Mouse (Mus musculus): ENCODE results near the gene Adipor2.
"Not testable (repeated sequence)": the region's sequence is repeated elsewhere in the genome, so short reads cannot be mapped to it uniquely, and the experiment has no call there.

Adipor2 gene

DNA sequence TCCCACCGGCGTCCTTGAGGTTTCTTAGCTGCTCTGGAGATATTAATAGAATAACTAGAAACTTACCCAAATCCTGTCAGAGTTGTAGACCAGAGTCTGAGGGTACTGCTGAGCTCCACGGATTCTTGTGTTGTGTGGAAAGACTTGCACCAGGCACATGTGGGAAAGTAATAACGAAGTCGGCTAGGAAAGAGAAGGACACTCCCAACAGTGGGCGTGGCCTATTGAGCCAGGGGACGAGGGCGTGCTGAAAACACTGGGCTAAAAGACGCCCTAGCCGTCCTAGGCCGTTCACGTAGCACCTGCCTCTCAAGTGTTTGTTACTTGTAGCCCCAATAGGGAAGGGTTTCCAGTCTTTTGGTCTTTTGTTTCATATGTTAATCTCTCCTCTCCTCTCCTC lies at the start of gene Adipor2:
Gene Adipor2 (minus strand): TSS at position 351 of the 400 bp plus-strand sequence.
- DNase-seq (ENCODE audit: low read depth): peak; percentile 74

DNA sequence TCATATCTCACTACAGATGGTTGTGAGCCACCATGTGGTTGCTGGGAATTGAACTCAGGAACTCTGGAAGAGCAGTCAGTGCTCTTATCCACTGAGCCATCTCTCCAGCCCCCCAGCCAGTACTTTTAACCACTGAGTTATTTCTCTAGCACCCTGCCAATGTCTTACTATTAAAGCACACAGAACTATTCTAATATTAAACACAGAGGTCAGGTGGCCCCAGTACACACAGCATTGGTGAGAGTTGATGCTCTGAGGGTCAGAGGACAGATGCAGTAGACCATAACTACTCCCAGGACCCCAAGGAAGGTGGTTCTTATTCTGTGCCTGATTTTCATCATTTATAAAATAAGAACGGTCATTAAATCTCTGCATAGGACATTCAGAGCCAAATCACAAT lies 48.7 kb upstream of the Adipor2 start:
- DNase-seq (ENCODE audit: low read depth): no peak

DNA sequence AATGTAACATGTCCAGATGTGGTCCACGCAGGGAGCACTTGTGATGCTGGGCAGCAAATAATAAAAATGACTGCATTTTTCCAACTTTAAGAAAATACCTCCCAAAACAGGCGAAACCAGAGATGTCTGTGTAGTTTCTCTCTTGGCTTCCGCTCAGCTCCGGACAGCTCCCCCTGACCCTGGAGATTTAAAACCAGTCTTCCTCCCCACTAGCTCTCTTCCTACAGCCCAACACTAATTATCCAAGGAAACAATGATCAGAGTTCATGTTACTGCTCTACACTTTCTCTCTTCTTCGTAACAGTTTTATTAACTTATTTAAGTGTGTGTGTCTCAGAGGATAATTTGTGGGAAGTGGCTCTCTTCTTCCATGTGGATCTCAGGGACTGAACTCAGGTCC lies 42.9 kb upstream of the Adipor2 start:
- DNase-seq (ENCODE audit: low read depth): no peak

DNA sequence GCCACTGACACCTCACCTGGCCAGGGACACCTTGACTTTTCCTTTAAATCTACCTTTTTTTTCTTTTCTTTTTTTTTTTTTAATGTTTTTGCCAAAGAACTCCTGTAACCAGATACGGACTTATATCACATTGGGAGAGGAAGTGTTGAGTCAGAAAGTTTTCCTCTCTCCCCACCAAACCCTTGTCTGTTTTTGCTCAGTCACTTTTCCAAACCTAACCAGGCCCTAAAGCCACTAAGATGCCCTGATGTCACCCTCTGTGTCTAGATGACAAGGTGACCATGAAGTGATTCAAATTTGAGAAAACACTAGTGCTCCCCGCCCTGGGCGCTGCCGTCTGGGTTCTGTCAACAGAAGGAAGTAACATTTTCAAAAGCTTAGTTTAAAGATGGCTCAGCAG lies 41.5 kb upstream of the Adipor2 start:
- no peak for DNase-seq (ENCODE audit: low read depth)

DNA sequence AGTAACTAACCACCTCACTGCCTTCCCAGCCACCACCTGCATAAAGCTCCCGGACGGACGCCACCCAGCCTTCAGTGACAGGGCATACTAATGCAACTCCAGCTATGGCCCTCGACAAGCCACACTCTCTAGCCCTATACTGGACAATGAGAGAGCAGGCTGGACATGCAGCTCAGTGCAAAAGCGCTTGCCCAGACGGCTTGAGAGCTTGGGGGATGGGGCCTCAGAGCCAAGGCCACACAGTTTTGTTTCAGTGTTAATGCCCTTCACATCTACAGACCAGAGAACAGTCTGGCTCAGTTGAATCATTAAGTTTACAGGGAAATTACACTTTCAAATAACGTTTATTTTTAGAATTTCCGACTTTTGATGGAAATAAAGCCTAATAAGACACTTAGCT lies 40.7 kb upstream of the Adipor2 start:
- DNase-seq (ENCODE audit: low read depth): no peak

DNA sequence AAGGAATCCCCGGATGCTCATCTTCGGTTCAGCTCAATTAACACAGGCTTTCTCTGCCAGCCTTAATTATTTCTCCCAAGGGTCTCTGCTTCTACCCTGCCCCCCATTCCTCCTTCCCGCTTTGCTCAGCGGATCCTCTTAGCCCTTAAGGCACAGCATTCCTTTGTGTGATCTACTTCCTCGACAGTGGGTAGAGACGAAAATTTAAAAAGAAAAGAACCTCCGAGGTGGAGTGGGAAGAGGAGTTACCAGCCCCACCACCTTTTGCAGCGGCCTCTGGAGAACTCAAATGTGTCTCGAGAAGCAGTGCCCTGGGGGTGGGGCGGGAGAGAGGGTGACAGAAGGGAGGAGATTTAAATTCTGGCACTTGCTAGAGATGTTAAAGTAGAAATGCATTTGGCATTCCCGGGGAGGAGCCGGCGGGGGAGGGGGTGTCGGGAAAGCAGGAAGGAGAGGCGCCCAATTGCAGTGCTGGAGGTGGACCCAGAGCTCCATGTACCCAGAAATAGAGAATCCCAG lies 34.5 kb upstream of the Adipor2 start:
- DNase-seq (ENCODE audit: low read depth): no peak

DNA sequence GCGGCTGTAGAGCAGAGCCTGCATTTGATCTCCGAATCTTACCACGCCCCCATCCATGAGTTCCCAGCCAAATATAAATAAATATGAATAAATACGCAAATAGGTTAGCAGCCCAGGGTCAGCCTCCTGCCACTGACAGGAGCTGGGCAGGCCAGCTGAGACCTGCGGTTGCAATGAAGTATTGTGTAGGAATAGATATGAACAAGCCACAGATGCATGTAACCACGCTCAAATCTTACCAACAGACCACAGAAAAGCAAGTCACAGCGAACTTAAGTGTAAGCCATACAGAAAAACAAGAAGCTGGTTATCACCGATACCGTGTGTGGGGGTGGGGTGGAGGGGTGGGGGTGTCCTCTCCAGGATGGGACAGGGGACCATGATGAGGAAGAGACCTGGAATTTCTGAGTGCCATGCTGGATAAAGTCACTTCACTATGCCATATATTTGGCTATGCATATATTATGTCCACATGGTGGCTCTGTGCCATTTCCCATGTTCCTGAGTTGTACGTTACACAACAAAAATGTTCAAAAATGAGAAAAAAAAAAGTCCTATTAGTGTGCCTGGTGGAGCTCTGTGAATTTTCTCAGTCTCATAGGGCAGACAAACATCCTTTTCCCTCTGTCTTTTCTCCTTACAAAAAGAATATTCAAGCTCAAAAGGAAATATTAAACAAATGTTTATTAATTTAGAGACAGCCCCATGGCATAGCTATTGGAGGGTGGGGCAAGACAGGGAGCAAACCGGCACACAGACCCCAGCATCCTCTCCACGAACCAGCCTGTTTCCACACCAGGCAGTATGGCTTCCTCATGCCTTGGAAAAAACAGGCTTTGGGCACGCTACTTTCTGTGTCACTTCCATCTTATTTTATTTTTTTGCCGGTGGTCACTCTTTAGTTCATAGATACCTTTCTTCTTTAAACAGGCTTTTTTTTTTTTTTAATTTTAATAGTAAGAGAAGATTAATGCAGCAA lies 33.8 kb upstream of the Adipor2 start:
- DNase-seq (ENCODE audit: low read depth): no peak

DNA sequence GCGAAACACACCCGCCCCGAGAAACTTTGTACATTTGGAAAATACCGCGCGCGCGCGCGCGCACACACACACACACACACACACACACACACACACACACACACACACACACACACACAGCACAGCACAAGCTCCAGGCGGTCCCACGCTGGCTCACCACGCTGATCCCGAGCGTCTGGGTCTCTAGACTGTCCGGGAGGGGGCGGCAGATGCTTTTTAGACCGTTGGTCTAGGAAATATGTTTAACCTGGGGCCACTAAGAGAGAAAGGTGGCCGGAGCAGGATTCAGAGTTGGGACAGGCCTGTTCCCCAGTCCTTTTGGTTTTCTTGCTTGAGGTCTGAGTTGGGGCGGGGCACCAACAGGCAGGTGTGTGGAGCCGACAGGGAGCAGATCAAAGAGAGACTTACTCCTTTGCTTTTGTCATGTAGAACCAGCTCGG lies 31.6 kb upstream of the Adipor2 start:
- DNase-seq (ENCODE audit: low read depth): no peak

DNA sequence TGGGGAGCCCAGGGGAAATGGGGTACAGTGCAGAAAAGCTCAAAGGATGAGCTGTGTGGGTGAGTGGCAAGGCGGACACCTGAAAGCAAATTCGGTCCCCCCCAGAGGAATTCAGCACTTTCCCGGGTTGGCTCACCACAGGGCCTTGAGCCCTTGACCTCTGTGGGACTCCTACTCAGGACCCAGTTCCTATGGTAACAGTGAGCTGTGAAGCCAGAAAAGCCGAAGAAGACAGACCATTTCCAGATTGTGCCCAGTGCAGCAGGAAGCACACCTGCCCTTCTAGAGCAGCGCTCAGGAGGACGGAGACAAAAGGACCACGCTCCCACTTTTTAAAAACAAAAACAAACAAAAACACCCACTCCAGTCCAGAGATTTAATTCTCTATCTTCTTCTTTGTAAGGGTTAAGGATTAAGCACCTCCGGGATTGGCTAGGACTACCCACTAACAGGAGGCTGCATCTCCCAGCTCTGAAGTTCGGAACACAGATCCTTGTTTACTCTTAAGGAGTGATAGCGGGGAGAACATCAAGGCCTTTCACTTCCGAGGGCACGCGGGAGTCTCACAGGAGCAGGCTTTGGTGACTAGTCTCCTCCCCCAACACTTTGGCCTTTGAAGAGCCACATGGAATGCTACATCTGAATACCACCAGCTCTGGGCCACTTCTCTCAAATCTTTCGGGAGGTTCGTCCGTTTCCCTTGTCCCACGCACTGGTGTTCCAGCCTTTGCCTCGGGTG lies 31.0 kb upstream of the Adipor2 start:
- DNase-seq (ENCODE audit: low read depth): no peak

DNA sequence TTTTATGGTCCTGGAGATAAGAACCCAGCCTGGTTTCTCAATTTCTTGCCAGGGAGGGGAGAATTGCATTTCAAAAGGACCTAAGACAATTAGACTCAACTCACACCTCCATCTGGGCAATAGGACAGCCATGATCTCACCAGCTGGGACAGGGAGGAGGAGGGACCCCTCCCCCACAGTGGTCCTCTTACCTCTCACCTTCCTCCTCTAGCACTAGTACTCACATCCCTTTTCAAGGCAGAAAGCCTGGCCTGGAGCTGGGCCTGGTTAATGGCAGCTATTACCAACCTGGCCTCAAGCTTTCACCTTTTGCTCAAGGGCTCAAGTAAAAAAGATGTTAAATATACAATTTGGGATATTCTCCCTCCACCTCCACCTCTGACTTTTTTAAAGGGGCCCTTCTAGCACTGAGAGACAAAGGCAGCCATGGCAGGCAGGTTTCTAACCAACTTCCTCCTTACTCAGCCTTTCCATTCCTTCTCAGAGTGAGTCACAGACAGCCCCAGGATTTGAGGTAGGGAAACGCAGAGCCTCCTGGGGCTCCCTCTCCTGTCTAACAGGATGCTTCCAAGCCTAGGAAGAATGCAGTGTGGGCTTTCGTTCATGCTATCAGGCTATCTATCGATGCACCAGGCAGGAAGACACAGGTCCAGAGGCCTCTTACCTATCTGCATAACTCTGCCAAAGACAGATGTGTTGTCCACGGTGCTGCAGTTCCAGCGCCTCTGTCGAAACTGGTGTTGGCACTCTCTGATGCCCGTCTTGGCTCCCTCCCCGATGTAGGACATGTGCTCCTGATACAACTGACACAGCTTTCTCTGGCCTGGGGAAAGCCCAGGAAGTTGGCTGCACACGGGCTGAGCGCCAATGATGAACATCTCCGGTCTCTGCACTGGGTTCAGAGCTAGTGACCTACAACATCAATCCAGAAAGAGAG lies 28.4 kb upstream of the Adipor2 start:
- DNase-seq (ENCODE audit: low read depth): no peak

DNA sequence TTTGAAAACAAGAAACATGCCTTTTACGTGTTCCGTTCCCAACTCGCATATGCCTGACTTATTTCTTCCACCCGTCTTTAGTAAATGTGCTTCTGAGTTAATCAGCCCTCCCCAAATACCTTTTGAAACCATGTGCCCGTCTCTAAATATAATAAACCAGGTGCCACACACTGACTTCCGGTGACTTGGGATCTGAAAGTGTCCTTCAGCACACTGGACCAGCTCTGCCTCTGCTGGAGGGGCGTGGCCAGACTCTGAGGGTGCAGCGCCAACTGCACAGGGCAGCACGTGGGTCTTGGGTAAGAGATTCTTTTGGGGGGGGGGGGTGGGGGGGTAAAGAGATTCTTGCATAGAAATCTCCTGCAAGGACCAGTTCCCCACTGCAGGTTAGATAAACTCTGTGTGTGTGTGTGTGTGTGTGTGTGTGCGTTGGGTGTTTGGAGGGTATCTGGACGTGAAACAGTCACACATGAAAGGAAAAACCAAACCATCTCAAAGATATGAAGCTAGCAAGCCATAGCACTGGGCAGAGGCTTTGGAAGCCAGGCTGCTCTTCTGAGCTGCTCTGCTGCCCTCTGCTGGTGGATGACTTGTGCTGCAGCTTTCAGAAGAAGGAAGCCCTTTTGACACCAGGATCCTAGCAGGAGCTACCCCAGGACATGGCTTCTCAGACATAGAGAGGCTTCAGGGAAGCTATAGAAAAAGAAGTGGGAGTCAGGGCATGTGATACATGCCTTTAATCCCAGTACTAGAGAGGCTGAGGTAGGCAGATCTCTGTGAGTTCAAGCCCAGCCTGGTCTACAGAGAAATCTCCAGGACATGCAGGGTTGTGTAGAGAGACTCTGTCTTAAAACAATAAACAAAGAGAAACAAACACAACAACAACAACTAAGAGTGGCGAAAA lies 26.5 kb upstream of the Adipor2 start:
- peak; percentile 94 for DNase-seq (ENCODE audit: low read depth)

DNA sequence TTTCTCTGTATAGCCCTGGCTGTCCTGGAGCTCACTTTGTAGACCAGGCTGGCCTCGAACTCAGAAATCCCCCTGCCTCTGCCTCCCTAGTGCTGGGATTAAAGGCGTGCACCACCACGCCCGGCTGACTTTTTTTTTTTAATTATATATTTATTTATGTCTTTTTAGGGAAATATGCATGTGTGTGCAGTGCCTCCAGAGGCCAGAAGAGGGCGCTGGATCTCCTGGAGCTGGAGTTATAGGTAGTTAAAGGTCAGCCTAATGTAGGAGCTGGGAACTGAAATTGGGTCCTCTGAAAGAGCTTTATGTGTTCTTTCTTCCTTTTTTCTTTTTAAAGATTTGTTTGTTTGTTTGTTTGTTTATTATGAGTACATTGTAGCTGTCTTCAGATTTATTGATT lies 25.2 kb upstream of the Adipor2 start:
- DNase-seq (ENCODE audit: low read depth): not testable (repeated sequence)

DNA sequence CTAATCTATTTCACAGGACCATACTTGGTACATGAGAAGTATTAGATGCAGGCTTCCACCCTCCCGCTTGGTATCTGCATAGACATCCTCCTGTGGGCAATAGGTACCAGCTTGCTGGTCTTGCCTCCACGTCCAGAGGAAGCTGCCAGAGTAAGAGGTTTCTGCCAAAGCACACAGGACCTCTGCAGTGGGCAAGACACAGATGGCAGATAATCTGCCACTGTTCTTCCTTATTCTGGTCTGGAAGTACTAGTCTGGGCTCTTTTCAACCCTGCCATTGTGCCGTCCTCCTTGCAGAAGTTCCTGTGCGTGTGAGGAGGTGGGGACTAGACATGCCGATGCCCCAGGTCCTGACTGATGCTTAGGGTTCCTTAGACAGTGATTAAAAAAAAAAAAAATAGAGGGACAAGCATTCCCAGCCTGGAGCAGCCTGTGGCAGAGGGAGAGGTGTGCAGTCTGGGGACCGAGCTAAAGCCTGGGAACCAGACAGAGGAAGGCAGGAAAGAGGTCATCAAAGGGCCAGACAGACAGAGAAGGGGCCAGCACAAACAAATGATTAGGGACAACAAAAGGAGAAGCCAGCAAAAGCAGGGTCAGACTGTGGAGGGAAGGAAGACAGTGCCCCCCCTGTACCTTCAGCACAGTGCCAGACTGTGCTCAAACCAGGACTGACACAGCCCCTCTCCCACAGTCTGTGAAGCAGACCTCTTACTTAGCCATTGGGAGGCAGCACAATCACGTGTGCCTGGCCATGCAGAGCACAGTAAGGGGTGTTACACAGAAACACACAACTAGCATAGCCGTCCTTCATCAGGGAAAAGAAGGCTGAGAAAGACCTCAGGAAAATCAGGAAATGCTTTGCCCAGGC lies 20.6 kb upstream of the Adipor2 start:
- DNase-seq (ENCODE audit: low read depth): no peak

DNA sequence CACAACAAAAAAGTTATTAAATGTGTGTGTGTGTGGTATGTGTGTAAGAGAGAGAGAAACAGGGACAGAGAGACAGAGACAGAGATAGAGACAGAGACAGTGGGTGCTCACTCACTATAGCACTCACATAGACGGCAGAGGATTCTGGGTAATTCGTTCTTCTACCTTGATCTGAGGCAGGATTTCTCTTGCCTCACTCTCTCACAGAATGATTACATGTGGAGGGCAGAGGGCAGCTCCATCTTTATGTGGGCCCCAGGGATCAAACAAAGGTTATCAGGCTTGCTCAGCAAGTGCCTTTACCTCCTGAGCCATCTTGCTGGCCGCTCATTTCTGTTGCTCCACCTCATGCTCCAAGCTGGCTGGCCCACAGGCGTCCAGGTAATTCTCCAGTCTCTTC lies 16.9 kb upstream of the Adipor2 start:
- no peak for DNase-seq (ENCODE audit: low read depth)

DNA sequence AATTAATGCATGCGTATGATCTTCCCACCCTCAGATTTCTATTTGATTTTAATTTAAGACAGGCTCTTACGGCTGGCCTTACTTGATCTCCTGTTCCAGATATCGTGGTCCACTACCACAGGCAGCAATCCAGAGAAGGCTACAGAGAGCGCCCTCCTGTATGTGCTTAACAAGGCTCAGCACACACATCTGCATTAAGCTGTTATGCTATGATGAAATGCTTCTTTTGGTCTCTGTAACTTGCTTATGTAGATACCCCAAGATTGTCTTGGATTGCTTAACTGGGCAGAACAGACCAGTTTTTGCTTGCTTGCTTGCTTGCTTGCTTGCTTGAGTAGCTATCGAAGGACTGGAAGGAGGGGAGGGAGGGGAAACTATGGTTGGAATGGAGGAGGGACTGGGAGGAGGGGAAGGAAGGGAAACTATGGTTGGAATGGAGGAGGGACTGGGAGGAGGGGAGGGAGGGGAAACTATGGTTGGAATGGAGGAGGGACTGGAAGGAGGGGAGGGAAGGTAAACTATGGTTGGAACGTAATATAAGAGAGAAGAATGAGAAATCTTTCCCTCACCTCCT lies 14.3 kb upstream of the Adipor2 start:
- no peak for DNase-seq (ENCODE audit: low read depth)

DNA sequence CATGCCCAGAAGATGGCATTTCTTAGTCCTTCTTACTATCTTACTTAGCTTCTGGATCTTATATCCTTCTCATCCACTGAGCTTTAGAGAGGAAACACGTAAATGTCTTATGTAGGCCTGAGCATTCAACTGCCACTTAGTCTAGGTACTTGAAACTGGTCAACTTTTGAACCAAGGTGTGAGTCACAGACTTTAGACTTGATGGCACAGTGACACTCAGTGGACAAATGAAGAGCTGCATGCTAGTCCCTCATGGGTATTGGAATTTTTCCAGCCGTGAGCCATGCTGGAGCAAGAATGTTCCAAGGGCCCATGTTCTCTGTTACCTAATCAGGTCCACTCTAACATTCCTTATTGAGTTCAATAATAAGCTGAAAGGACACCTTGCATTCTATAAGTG lies 13.0 kb upstream of the Adipor2 start:
- no peak for DNase-seq (ENCODE audit: low read depth)

DNA sequence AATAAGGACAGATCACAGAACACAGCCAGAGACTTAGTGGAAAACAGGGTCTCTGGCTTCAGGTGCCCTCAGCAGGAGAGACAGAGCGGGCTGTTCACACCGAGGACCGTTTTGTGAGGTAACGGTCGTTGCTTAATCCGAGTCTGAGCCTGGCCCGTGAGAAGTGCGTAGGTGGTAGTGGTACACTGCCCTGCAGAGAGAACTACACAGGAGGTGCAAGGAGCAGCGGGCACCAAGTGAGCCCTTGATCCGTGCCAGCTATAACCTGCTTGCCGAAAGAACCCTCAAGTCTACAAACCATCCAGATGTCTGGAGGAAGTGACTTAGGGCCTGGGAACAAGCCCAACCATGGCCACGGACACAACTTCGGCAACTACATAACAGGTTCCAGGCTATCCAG lies 11.8 kb upstream of the Adipor2 start:
- no peak for DNase-seq (ENCODE audit: low read depth)

DNA sequence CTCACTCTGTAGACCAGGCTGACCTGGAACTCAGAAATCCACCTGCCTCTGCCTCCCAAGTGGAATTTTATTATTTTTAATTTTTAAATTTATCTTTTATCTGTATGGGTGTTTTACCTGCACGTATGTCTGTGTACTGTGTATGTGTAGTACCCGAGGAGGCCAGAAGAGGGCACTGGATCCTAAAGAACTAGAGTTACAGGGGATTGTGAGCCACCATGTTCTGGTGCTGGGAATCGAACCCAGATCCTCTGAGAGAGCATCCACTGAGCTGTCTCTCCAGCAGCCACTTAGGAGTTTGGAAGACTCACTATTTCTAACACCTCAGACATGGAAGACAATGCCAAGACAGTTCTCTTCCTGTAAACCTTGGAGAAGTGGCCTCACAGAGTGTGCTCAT lies 11.1 kb upstream of the Adipor2 start:
- DNase-seq (ENCODE audit: low read depth): no peak

DNA sequence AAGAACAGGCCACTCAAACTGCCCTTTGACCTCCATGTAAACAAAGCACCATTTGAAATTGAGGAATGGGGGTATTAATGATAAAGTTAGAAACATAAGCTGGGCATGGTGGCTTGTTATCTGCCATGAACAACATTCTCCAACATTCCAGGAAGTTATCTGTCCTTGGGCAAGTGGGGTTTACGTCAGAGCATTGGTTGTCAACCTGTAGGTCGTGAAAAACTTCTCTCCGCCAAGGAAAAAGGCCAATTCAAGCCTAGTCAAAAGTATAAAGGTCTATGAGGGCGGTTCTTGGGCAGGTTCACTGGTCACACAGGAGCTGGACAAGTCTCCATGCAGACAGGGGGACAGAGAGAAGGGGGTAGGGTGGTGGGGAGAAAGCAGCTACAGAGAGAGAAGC lies 3.5 kb upstream of the Adipor2 start:
- no peak for DNase-seq (ENCODE audit: low read depth)
